Mouse (Mus musculus): Measurements from ENCODE around the gene Megf11. TPM values are rescaled to one million over a fixed set of nuclear protein-coding genes. Genes with fewer than 3 reads are reported as not detected.
A peak's percentile ranks its signal among the peaks of the same experiment; 100 is the strongest.

The Megf11 gene
- total RNA-seq, 2 experiments from 2014 or later: 0.74 to 1.3 TPM

DNA sequence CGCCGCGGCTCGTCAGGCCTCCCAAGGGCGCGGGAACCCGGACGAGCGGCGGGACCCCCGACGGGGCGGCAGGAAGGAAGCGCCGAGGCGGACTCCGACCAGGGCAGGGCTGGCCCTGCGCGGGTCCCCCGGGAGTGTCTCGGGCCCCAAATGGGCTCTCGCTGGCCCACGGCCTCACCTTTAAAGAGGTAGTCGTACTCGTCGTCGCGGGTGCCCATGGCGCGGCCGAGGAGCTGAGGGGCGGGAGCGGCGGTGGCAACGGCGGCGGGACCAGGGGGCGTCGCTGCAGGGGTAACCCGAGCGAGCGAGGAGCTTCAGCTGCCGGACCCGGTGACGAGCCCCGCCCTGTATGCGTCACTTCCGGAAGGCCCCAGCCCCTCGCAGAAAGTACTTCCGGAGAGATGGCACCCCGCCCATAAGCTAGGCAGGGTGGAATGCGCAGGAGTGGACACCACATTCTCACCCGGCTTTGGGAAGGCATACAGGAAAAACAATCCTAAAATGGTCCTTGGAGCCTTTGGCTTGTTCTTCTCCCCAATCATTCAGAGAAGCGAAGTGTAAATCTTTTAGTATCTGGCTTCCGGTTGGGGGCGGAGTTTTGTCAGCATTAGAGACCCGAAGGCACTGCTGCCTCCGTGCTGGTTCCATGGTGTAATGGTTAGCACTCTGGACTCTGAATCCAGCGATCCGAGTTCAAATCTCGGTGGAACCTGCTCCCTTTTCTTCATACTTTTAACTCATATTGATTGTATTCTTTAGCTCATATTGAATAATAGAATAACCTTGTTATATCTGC is 352.2 kb downstream of the Megf11 start, which contains the start of gene Rab11a:
Gene Rab11a (minus strand): TSS at position 353 of the 796 bp plus-strand sequence.
- peak; percentile 97 for DNase-seq (ENCODE audit: low spot score in 2 of 2)

DNA sequence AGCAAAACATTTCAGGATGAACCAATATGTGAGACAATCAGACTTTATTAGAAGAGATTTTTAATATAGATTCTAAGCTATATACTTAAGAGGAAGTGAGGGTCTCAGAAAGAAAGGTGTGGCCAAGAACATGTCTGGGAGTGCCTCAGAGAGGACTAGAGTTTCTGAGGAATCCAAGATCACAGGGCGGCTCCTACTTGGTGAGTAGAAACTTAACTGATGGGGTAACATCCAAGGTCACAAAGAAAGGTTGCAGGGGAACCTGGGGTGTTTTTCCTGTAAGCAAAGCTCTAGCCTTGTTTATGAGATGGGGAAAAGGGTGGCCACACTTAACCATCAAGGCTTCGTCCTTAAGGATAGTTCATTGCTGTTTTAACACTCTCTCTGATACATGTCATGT is 353.6 kb downstream of the Megf11 start:
- DNase-seq (ENCODE audit: low spot score in 2 of 2): no peak

DNA sequence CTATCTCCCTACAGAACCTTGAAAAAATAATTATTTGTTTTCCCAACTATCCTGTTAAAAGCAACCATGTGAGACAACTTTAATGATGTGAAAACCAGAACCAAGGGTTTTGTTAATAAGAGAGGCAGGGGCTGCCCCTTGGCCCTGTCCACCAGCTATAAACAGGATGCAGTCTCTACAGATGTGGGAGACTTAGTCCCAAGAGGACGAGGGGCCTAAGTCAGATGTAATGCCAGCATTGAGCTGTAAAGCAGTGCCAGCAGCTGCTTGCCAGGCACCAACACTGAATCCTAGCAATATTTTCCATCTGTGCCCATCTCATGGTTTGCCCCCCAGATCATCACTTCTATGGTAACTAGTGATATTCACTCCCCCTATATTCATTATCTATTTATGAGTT is 357.0 kb downstream of the Megf11 start:
- DNase-seq (ENCODE audit: low spot score in 2 of 2): no peak

DNA sequence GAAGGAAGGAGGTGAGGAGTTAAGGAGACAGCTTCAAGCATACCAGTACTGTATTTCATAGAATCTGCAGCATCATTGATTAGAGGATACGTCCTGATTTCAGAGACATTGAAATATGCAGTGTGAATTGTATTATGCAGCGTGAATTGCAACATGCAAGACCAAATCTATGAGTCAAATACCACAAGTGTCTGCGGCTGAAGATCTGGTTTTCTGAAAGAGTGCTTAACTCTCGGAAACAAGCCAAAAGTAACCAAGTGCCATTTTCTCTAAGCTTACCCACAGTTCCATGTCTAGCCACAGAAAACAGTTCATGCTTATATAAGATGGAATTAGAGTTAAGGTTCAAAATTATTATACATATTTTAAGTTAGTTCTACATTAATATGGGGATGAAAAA is 362.3 kb downstream of the Megf11 start:
- no peak for DNase-seq (ENCODE audit: low spot score in 2 of 2)

DNA sequence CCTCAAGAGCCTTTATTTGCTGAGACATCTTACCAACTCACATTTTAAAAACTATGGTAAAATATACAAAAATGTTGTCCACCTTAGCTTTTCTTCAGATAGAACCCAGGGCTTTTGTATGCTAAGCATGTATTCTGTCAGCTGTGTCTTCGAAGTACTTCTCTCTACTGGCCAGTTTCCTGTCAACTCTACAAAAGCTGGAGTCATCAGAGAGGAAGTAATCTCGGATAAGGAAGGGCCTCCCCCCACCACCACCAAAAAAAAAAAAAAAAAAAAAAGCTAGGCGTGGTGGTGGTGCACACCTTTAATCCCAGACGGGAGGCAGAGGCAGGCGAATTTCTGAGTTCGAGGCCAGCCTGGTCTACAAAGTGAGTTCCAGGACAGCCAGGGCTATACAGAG is 363.9 kb downstream of the Megf11 start:
- DNase-seq (ENCODE audit: low spot score in 2 of 2): no peak

DNA sequence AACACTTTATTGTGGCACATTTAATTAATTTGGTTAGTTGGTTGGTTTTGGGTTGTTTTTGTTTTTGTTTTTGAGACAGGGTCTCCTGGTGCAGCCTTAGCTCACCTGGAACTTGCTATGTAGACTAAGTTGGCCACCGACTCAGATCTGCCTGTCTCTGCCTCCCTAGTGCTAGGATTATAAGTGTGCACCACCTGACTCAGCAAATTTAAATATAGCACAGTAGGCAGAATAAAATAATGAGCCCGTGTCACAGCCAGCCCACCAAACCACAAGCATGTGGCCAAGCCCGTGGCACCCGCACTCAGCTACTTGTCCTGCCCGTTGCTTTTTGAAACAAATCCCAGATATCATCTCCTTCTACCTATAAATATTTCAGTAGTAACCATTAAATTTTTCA is 367.1 kb downstream of the Megf11 start:
- no peak for DNase-seq (ENCODE audit: low spot score in 2 of 2)

DNA sequence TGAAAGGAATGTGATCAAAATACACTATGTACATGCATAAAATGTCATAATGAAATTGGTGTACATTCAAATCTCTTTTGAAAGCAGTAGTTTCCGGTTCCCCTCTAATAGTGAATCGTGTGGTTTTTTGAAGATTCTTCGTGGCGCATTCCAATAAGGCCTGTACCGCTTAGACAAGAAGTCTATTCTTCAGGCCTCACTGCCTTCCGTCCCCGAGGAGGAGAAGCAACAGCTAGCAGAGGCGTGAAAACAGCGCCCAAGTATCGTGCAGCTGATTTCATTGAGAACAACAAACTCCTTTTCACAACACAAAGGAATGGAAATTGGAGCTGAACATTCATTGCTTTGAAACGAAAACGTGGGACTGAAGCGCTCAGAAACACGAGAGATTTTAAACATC is 372.6 kb downstream of the Megf11 start:
- no peak for DNase-seq (ENCODE audit: low spot score in 2 of 2)

Small RNAs within 50 kb of the gene (microRNA-seq; reads per million reads assigned to microRNA genes)
- gene Gm47308 (ENCODE audit: borderline number of aligned reads in 2 of 2): 0 reads per million in 2 experiments

Other genes with a start within 250 kb of the Megf11 start
- 1 to 10 TPM; 3.1 to 3.8 TPM for gene Zwilch, start 212.5 kb upstream of the Megf11 start, total RNA-seq (2021)
- gene Rpl4, start 212.3 kb upstream of the Megf11 start, total RNA-seq (2021): 100 to 1,000 TPM; 867 to 950 TPM
- 10 to 100 TPM; 23.2 to 25.0 TPM for gene Snapc5, start 206.4 kb upstream of the Megf11 start, total RNA-seq (2021)
- 1 to 10 TPM; 2.2 to 2.8 TPM for gene Uchl4, start 150.4 kb upstream of the Megf11 start, total RNA-seq (2021)
- 10 to 100 TPM; 81.5 to 83.4 TPM for gene Map2k1, start 132.0 kb upstream of the Megf11 start, total RNA-seq (2021)
- 10 to 100 TPM in 1 of 2 experiments, 1 to 10 TPM in 1; 7.7 to 11.9 TPM for gene Tipin, start 104.0 kb upstream of the Megf11 start, total RNA-seq (2021)
- gene Dis3l, start 44.3 kb upstream of the Megf11 start, total RNA-seq (2021): 10 to 100 TPM; 20.7 to 20.8 TPM

All from adrenal gland, adult 18-20 months (tissue).